ENCODE assay signal across 23 mouse cellular contexts in genomic region chr14:44008021-44008420, GRCm38 (mm10). TPM values are rescaled to one million over a fixed set of nuclear protein-coding genes. Genes with fewer than 3 reads are reported as not detected.
ATAC-seq lines count a peak whose summit lies in the region.
"Not testable (repeated sequence)": the region's sequence is repeated elsewhere in the genome, so short reads cannot be mapped to it uniquely, and the experiment has no call there.
"Had no signal": no experiment of that assay in that cellular context is flagged by ENCODE, and none has a peak within 500 bp of the region (broad histone marks: within the 10 kb centered on the region; RNA-seq: fewer than 3 reads in every experiment).

No protein-coding gene starts in this region.

- H3K4me3 ChIP-seq in heart, embryonic 15.5 days; heart, embryonic 16.5 days (ENCODE audit: low read length): not testable (repeated sequence)

- H3K4me2 ChIP-seq in heart, embryonic 15.5 days; heart, embryonic 16.5 days (ENCODE audit: low read depth, low read length): not testable (repeated sequence)

- not testable (repeated sequence) for H3K36me3 ChIP-seq in heart, embryonic 15.5 days; heart, embryonic 16.5 days (ENCODE audit: control insufficient read depth, insufficient read depth)

- H3K9ac ChIP-seq in heart, embryonic 15.5 days; heart, embryonic 16.5 days (ENCODE audit: low read length): not testable (repeated sequence)

- H3K9me3 ChIP-seq in heart, embryonic 15.5 days (replicated peaks); heart, embryonic 16.5 days (replicated peaks; ENCODE audit: control insufficient read depth, low read length): not testable (repeated sequence)

- not testable (repeated sequence) for H3K27me3 ChIP-seq in heart, embryonic 15.5 days; heart, embryonic 16.5 days (ENCODE audit: control insufficient read depth, insufficient read depth, low read length)

- H3K27ac ChIP-seq in heart, embryonic 15.5 days; heart, embryonic 16.5 days (ENCODE audit: low read length): not testable (repeated sequence)

- ATAC-seq in common myeloid progenitor, adult 5-6 weeks (replicated peaks; ENCODE audit: low read depth, poor library complexity, severe bottlenecking): peak; percentile 57
- peak; percentile 65 for ATAC-seq in granulocyte monocyte progenitor cell, adult 5-6 weeks (replicated peaks; ENCODE audit: poor library complexity, severe bottlenecking)
- ATAC-seq in heart, embryonic 15.5 days (replicated peaks; ENCODE audit: insufficient number of reproducible peaks, insufficient read depth, low FRiP score, low read depth): 0 out of 2 replicates have a peak, but pooled peaks have one; percentile 27
- 0 out of 2 replicates have a peak, but pooled peaks have one; percentile 41 for ATAC-seq in heart, embryonic 16.5 days (replicated peaks; ENCODE audit: extremely low read depth, insufficient read depth, low FRiP score)
- ATAC-seq in hematopoietic stem cell, adult 5-6 weeks (replicated peaks in 1 of 2; ENCODE audit: insufficient read depth in 1 of 2, low FRiP score in 2 of 2, low TSS enrichment in 1 of 2, low read depth in 1 of 2, poor library complexity in 2 of 2, severe bottlenecking in 2 of 2): peak; percentile 59 to 66
- peak; percentile 66 for ATAC-seq in megakaryocyte progenitor cell, adult 5-6 weeks (replicated peaks; ENCODE audit: poor library complexity)

- WGBS in heart, embryonic 15.5 days: no CpG with 5 or more reads among the region's 1 CpGs
- no CpG with 5 or more reads among the region's 1 CpGs for WGBS in heart, embryonic 16.5 days

- not testable (repeated sequence) for H3K4me1 ChIP-seq in heart, embryonic 15.5 days (replicated peaks); heart, embryonic 16.5 days (ENCODE audit: control insufficient read depth, insufficient read depth, low read length)

RNA-seq across cellular contexts. Expression of gene Ang6, which starts 6.0 kb away (rescaled TPM):
- total RNA-seq in common myeloid progenitor, adult 5-6 weeks (2017): not detected in 2 replicates
- total RNA-seq in granulocyte monocyte progenitor cell, adult 5-6 weeks (2014; fragmentation: Nextera tagmentation): not detected in 2 replicates
- not detected in 2 replicates for total RNA-seq in granulocyte monocyte progenitor cell, adult 5-6 weeks (2017)
- polyA plus RNA-seq in heart, embryonic 15.5 days (2015; fragmentation: Nextera tagmentation; extraction: Ambion mirVana): not detected in 2 replicates
- polyA plus RNA-seq in heart, embryonic 16.5 days (2015; fragmentation: Nextera tagmentation; extraction: Ambion mirVana): not detected in 2 replicates
- not detected in 2 replicates for total RNA-seq in hematopoietic stem cell, adult 5-6 weeks (2017)
- total RNA-seq in megakaryocyte progenitor cell, adult 5-6 weeks (2015): not detected in 2 replicates
- not detected in 2 replicates for total RNA-seq in megakaryocyte progenitor cell, adult 5-6 weeks (2017)
- total RNA-seq: adrenal gland, adult 18-20 months; adrenal gland, adult 2 months; adrenal gland, adult 8-10 months; adrenal gland, postnatal 10 days; adrenal gland, postnatal 14 days; adrenal gland, postnatal 25 days; adrenal gland, postnatal 36 days; adrenal gland, postnatal 4 days; CH12.LX; ES-E14; MEL had no signal
- polyA plus RNA-seq: activated CD4-positive, CD25-positive, alpha-beta regulatory T cell, adult 4 months; adrenal gland, adult 2 months; brain, embryonic 14.5 days; C2C12; CD4-positive, CD25-positive, alpha-beta regulatory T cell, adult 4 months; G1E; Patski had no signal

RNA-seq across cellular contexts. Expression of gene Ang5, which starts 51.2 kb away (rescaled TPM):
- total RNA-seq in common myeloid progenitor, adult 5-6 weeks (2017): not detected in 2 replicates
- total RNA-seq in granulocyte monocyte progenitor cell, adult 5-6 weeks (2014; fragmentation: Nextera tagmentation): not detected in 2 replicates
- total RNA-seq in granulocyte monocyte progenitor cell, adult 5-6 weeks (2017): not detected in 2 replicates
- polyA plus RNA-seq in heart, embryonic 15.5 days (2015; fragmentation: Nextera tagmentation; extraction: Ambion mirVana): not detected in 2 replicates
- not detected in 2 replicates for polyA plus RNA-seq in heart, embryonic 16.5 days (2015; fragmentation: Nextera tagmentation; extraction: Ambion mirVana)
- total RNA-seq in hematopoietic stem cell, adult 5-6 weeks (2017): not detected in 2 replicates
- total RNA-seq in megakaryocyte progenitor cell, adult 5-6 weeks (2015): not detected in 2 replicates
- total RNA-seq in megakaryocyte progenitor cell, adult 5-6 weeks (2017): not detected in 2 replicates
- total RNA-seq: adrenal gland, adult 18-20 months; adrenal gland, adult 2 months; adrenal gland, adult 8-10 months; adrenal gland, postnatal 10 days; adrenal gland, postnatal 14 days; adrenal gland, postnatal 25 days; adrenal gland, postnatal 36 days; adrenal gland, postnatal 4 days; CH12.LX; ES-E14; G1E; MEL had no signal
- polyA plus RNA-seq: activated CD4-positive, CD25-positive, alpha-beta regulatory T cell, adult 4 months; adrenal gland, adult 2 months; brain, embryonic 14.5 days; C2C12; CD4-positive, CD25-positive, alpha-beta regulatory T cell, adult 4 months; G1E; Patski had no signal
